Mouse (Mus musculus) CH12.LX (cell line): ENCODE results near the gene Oxct1. TPM values are rescaled to one million over a fixed set of nuclear protein-coding genes. Genes with fewer than 3 reads are reported as not detected.
A peak's percentile ranks its signal among the peaks of the same experiment; 100 is the strongest.

Experiments used
- DNase-seq: peaks from one replicate; pipeline ENCODE4 v3.0.0-alpha.2; 2013; ENCODE audit errors: extremely low read depth
- H3K27ac ChIP-seq: 2 replicates; pipeline ENCODE4 v1.5.1; 2012; ENCODE audit warnings: low read depth, mild to moderate bottlenecking, control low read depth, moderate library complexity; ENCODE audit not compliant: insufficient read depth
- H3K27me3 ChIP-seq: replicated peaks from 2 replicates; pipeline ENCODE3; 2012; ENCODE audit warnings: inconsistent platforms
- H3K36me3 ChIP-seq, 2 experiments: replicated peaks in 1 of 2; 2 replicates each; pipeline versions ENCODE3 to v1.6.1; 2012; ENCODE audit warnings: inconsistent platforms in 1 of 2, low read length in 1 of 2, mild to moderate bottlenecking in 1 of 2, mixed read lengths in 1 of 2, moderate library complexity in 1 of 2; ENCODE audit not compliant: control insufficient read depth in 1 of 2, insufficient read depth in 1 of 2
- H3K4me1 ChIP-seq, 2 experiments: 2 replicates each; pipeline ENCODE4 v1.6.1; 2012; ENCODE audit warnings: inconsistent platforms in 1 of 2, moderate library complexity in 1 of 2; ENCODE audit not compliant: insufficient read depth in 2 of 2, control insufficient read depth in 1 of 2
- H3K4me2 ChIP-seq: 2 replicates; pipeline ENCODE4 v1.6.1; 2012; ENCODE audit warnings: low read depth, mild to moderate bottlenecking, control low read depth; ENCODE audit not compliant: poor library complexity, insufficient read depth, severe bottlenecking
- H3K4me3 ChIP-seq, 3 experiments: fragments of 150-350 bp in 1 of 3; sonication (generic) in 1 of 3; replicated peaks in 1 of 3; 2 replicates each; pipeline versions ENCODE3 to v1.5.1; 2011 to 2012; ENCODE audit warnings: low read depth in 2 of 3, low read length in 2 of 3, mild to moderate bottlenecking in 2 of 3, moderate library complexity in 2 of 3, control low read depth in 1 of 3, improper control_type of control experiment in 1 of 3, inconsistent platforms in 1 of 3, mixed read lengths in 1 of 3; ENCODE audit not compliant: poor library complexity in 1 of 3
- H3K79me2 ChIP-seq: replicated peaks from 2 replicates; pipeline ENCODE4 v1.6.1; 2012; ENCODE audit warnings: mild to moderate bottlenecking, moderate library complexity; ENCODE audit not compliant: control insufficient read depth, poor library complexity, insufficient read depth, severe bottlenecking; ENCODE audit errors: extremely low read depth
- H3K9ac ChIP-seq: 2 replicates; pipeline ENCODE4 v1.6.1; 2012; ENCODE audit warnings: low read depth, mild to moderate bottlenecking, control low read depth, moderate library complexity; ENCODE audit not compliant: insufficient read depth
- H3K9me3 ChIP-seq: replicated peaks from 2 replicates; pipeline ENCODE3; 2012; ENCODE audit warnings: low read length, inconsistent platforms, mixed read lengths
- CTCF ChIP-seq, 2 experiments: IDR thresholded peaks in 1 of 2; conservative IDR thresholded peaks in 1 of 2; 2 replicates each; pipeline ENCODE4 v1.5.1; 2011 to 2012; ENCODE audit warnings: low read depth in 2 of 2, low read length in 2 of 2, improper control_type of control experiment in 1 of 2, inconsistent platforms in 1 of 2, mild to moderate bottlenecking in 1 of 2, moderate library complexity in 1 of 2
- ELF1 ChIP-seq: IDR thresholded peaks from 2 replicates; pipeline ENCODE4 v1.6.1; 2014; ENCODE audit warnings: low read depth, mild to moderate bottlenecking, inconsistent platforms, low read length, improper control_type of control experiment
- ETS1 ChIP-seq: conservative IDR thresholded peaks from 2 replicates; pipeline ENCODE4 v1.6.1; 2012; ENCODE audit warnings: low read depth, mild to moderate bottlenecking, inconsistent platforms, low read length, improper control_type of control experiment, moderate library complexity
- GABPA ChIP-seq: IDR thresholded peaks from 2 replicates; pipeline ENCODE4 v1.6.1; 2012; ENCODE audit warnings: low read depth, low read length, improper control_type of control experiment, inconsistent platforms; ENCODE audit not compliant: insufficient replicate concordance
- HCFC1 ChIP-seq: IDR thresholded peaks from 2 replicates; pipeline ENCODE4 v1.6.1; 2012; ENCODE audit warnings: low read depth, mild to moderate bottlenecking, inconsistent platforms, low read length, improper control_type of control experiment
- MAX ChIP-seq: IDR thresholded peaks from 2 replicates; pipeline ENCODE4 v1.6.1; 2011; ENCODE audit warnings: low read length, improper control_type of control experiment
- MEF2A ChIP-seq: IDR thresholded peaks from 2 replicates; pipeline ENCODE4 v1.6.1; 2014; ENCODE audit warnings: low read depth, mild to moderate bottlenecking, inconsistent platforms, low read length, improper control_type of control experiment, borderline replicate concordance
- MYC ChIP-seq: IDR thresholded peaks from 2 replicates; pipeline ENCODE4 v1.6.1; 2011; ENCODE audit warnings: low read depth, mild to moderate bottlenecking, improper control_type of control experiment, low read length
- NELFE ChIP-seq: IDR thresholded peaks from 2 replicates; pipeline ENCODE4 v1.6.1; 2011; ENCODE audit warnings: low read depth, low read length, improper control_type of control experiment
- POLR2A ChIP-seq: IDR thresholded peaks from 2 replicates; pipeline ENCODE4 v1.6.1; 2011; ENCODE audit warnings: low read depth, mild to moderate bottlenecking, improper control_type of control experiment, low read length
- POLR2AphosphoS2 ChIP-seq: IDR thresholded peaks from 2 replicates; pipeline ENCODE4 v1.6.1; 2011; ENCODE audit warnings: low read depth, low read length, improper control_type of control experiment
- RAD21 ChIP-seq: IDR thresholded peaks from 2 replicates; pipeline ENCODE4 v1.6.1; 2011; ENCODE audit warnings: low read depth, mild to moderate bottlenecking, low read length, improper control_type of control experiment, moderate library complexity
- SMC3 ChIP-seq: IDR thresholded peaks from 2 replicates; pipeline ENCODE4 v1.6.1; 2011; ENCODE audit warnings: low read depth, low read length, improper control_type of control experiment
- TBP ChIP-seq: conservative IDR thresholded peaks from 2 replicates; pipeline ENCODE4 v1.6.1; 2011; ENCODE audit warnings: low read depth, low read length, improper control_type of control experiment
- TCF12 ChIP-seq: IDR thresholded peaks from 2 replicates; pipeline ENCODE4 v1.6.1; 2014; ENCODE audit warnings: low read depth, mild to moderate bottlenecking, inconsistent platforms, low read length, improper control_type of control experiment
- UBTF ChIP-seq: IDR thresholded peaks from 2 replicates; pipeline ENCODE4 v1.6.1; 2012; ENCODE audit warnings: low read depth, mild to moderate bottlenecking, inconsistent platforms, low read length, improper control_type of control experiment, moderate library complexity
- USF1 ChIP-seq: IDR thresholded peaks from 2 replicates; pipeline ENCODE4 v1.6.1; 2014; ENCODE audit warnings: low read depth, mild to moderate bottlenecking, inconsistent platforms, low read length, improper control_type of control experiment
- USF2 ChIP-seq: conservative IDR thresholded peaks from 2 replicates; pipeline ENCODE4 v1.6.1; 2011; ENCODE audit warnings: low read depth, low read length, improper control_type of control experiment
- ZMIZ1 ChIP-seq: IDR thresholded peaks from 2 replicates; pipeline ENCODE4 v1.6.1; 2012; ENCODE audit warnings: low read depth, mild to moderate bottlenecking, inconsistent platforms, low read length, improper control_type of control experiment
- ZNF384 ChIP-seq: IDR thresholded peaks from 2 replicates; pipeline ENCODE4 v1.6.1; 2012; ENCODE audit warnings: low read depth, low read length, improper control_type of control experiment, inconsistent platforms
- dilution Hi-C: fragments of 300-500 bp; cut with MboI; formaldehyde crosslinking; loops from 2 replicates; pipeline ENCODE4 v1.14.3; 2020; ENCODE audit warnings: low sequenced_read_pairs; ENCODE audit not compliant: extremely low pct_unique_long_range_greater_than_20kb, extremely low pct_ligation_motif_present
- in situ Hi-C: fragments of 300-500 bp; cut with MboI; formaldehyde crosslinking; loops from 3 replicates; pipeline ENCODE4 v1.14.3; 2019; ENCODE audit warnings: low sequenced_read_pairs, low pct_ligation_motif_present, low pct_unique_long_range_greater_than_20kb, mixed read lengths
- polyA plus RNA-seq: library from polyadenylated mRNA; unstranded; fragments of >175 nt; gene quantifications from 2 replicates; pipeline ENCODE4 v1.2.1, GENCODE M21; 2012; ENCODE audit warnings: low read depth; ENCODE audit not compliant: insufficient read length
- total RNA-seq, 2 experiments: library from RNA; depleted of rRNA; stranded (reverse); fragments of 300-350 nt in 1 of 2; fragments of >200 nt in 1 of 2; gene quantifications; 2 replicates each; pipeline ENCODE4 v1.2.3; 2012 to 2014

Oxct1 gene
- total and polyA plus RNA-seq, 3 experiments = 101 to 127 (median 105) TPM

- peaks cover 5 to 24% of the 10 kb centered on the region in 2 experiments; a peak in 3 of 4 replicates for H3K4me1 ChIP-seq
- H3K27ac ChIP-seq = no peak overlapping the region
- in situ Hi-C loops = no loop called here
- H3K27me3 ChIP-seq = no peaks in the 10 kb centered on the region
- H3K4me3 ChIP-seq = no peak overlapping the region
- TF ChIP-seq POLR2AphosphoS2 (no peak), SMC3 (no peak), TCF12 (no peak), MYC (no peak), ZNF384 (no peak), TBP (no peak), ZMIZ1 (no peak), NELFE (no peak), HCFC1 (no peak)
- TF ChIP-seq, all 38 proteins: peak for 0
- Histone ChIP-seq H3K9ac (no peak overlapping the region), H3K9me3 (no peaks in the 10 kb centered on the region), H3K4me2 (no peak overlapping the region), H3K36me3 (peaks cover 25 to 56% of the 10 kb centered on the region in 2 experiments), H3K79me2 (no peaks in the 10 kb centered on the region)
- DNase-seq = no peak
- dilution Hi-C loops = no loop called here
Observed at GRCm38 (mm10) chr15:3984876-3985275, 41.3 kb upstream of the Oxct1 start.

DNA sequence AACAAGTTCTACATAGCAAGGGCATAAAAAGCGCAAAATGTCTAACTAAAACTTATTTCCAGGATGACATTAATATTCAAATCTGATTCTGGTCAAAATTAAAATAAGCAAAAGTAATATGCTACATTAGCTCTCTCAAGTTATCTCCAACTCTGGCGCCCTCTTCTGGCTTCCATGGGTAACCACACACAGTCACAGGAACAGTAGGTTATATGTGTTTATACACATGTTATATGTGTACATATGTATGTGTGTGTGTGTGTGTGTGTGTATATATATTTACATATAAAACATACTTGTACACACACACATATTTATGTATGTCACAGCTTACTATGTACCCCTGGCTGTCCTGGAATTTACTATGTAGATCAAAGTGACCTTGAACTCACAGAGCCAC, 38.2 kb upstream of the Oxct1 start:
- Histone ChIP-seq H3K27ac (no peak overlapping the region), H3K4me2 (no peak overlapping the region), H3K27me3 (no peaks in the 10 kb centered on the region), H3K4me3 (no peak overlapping the region), H3K9ac (no peak overlapping the region), H3K4me1 (peaks cover 2 to 10% of the 10 kb centered on the region in 2 experiments; a peak in 3 of 4 replicates), H3K79me2 (0 out of 2 replicates have a peak, but pooled peaks cover 2% of the 10 kb centered on the region), H3K36me3 (peaks cover 41 to 81% of the 10 kb centered on the region in 2 experiments), H3K9me3 (no peaks in the 10 kb centered on the region)
- peak; percentile 38 for DNase-seq
- in situ Hi-C loops = no loop called here
- dilution Hi-C loops = no loop called here
- TF ChIP-seq MEF2A (no peak), USF2 (no peak), USF1 (no peak), NELFE (no peak), MAX (no peak), ETS1 (no peak), RAD21 (peak; percentile 18), POLR2A (no peak), ELF1 (no peak), UBTF (no peak), CTCF (conservative IDR thresholded peaks at IDR 0.05 in 1 of 2, IDR thresholded peaks at IDR 0.05 in 1 of 2; ENCODE audit: low read depth in 2 of 2, low read length in 2 of 2) (peak; percentile 54 to 57; a peak in 3 of 4 replicates), GABPA (no peak), SMC3 (peak; percentile 36)
